12 mouse cellular contexts compared by ENCODE assay signal in the genomic region with DNA sequence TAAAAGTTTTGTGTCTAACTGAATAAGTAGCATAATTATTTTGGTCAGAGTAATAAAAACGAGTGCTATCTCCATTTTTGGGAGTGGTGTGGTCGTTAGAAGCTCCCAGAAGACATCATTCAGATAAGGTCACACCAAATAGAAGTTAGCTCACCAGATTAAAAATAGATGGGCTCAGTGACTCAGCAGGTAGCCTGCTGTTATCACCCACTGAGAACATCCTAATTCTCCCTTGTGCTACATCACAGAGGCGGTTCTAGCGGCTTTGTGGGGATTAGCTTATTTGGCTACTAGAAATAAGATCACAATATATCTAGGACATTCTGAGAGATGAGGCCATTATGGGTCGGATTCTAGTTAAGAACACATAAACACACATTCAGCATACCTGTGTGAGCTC. TPM values are rescaled to one million over a fixed set of nuclear protein-coding genes. Genes with fewer than 3 reads are reported as not detected.
DNase-seq lines count a peak whose midpoint lies in the region; ATAC-seq and TF ChIP-seq lines count a peak whose summit lies in the region.
"Had no signal": no experiment of that assay in that cellular context is flagged by ENCODE, and none has a peak within 500 bp of the region (broad histone marks: within the 10 kb centered on the region; RNA-seq: fewer than 3 reads in every experiment).

No protein-coding gene starts in this region.

- TF ChIP-seq CTCF in cerebellum, adult 2 months (IDR thresholded peaks at IDR 0.05; ENCODE audit: borderline replicate concordance, insufficient read depth, low read depth, low read length) = no peak
- TF ChIP-seq CTCF in liver, postnatal 0 days (IDR thresholded peaks at IDR 0.05; ENCODE audit: low read depth) = no peak

- TF ChIP-seq EP300 in liver, postnatal 0 days (IDR thresholded peaks at IDR 0.05; ENCODE audit: low read depth) = peak; percentile 90

- DNase-seq in cerebellum, adult 2 months = peak; percentile 22 to 69
- no peak for DNase-seq in cerebellum, postnatal 14 days
- peak; percentile 4 for DNase-seq in layer of hippocampus, adult 11-12 months (ENCODE audit: low spot score)
- DNase-seq in layer of hippocampus, postnatal 36 days = no peak
- peak; percentile 84 for DNase-seq in c-Kit-positive CD71-positive TER-119-positive erythroid progenitor cells, embryonic 14.5 days (ENCODE audit: low spot score)
- DNase-seq in liver, postnatal 0 days = peak; percentile 20
- no peak for DNase-seq in thymus, postnatal 25 days
- DNase-seq: adrenal gland, postnatal 25 days; cerebellum, adult 11-12 months; right cerebral cortex, postnatal 4 days had no signal

- H3K36me3 ChIP-seq in liver, postnatal 0 days (replicated peaks; ENCODE audit: insufficient read depth, low read length) = no peaks in the 10 kb centered on the region
- no peaks in the 10 kb centered on the region for H3K36me3 ChIP-seq in intestine, embryonic 15.5 days

- H3K9me3 ChIP-seq in liver, postnatal 0 days (ENCODE audit: low read length) = peaks cover 2% of the 10 kb centered on the region; the same call in 1 of the 2 replicates
- no peaks in the 10 kb centered on the region for H3K9me3 ChIP-seq in intestine, embryonic 15.5 days

- WGBS in cerebellum, adult 2 months = 26% methylated on average over 5 of the region's 5 CpGs
- WGBS in liver, postnatal 0 days (ENCODE audit: insufficient replicate concordance) = 35% methylated on average over 5 of the region's 5 CpGs
- WGBS in intestine, embryonic 15.5 days = 54% methylated on average over 5 of the region's 5 CpGs

- peak overlapping the region; percentile 44 for H3K4me2 ChIP-seq in liver, postnatal 0 days (ENCODE audit: low read depth, low read length)
- H3K4me2 ChIP-seq in intestine, embryonic 15.5 days (replicated peaks) = no peak overlapping the region

- peak; percentile 78 for ATAC-seq in liver, postnatal 0 days
- ATAC-seq in intestine, embryonic 15.5 days = no peak; the same call in 1 of the 2 replicates

- no peaks in the 10 kb centered on the region for H3K27me3 ChIP-seq in cerebellum, adult 2 months (ENCODE audit: control insufficient read depth, insufficient read depth, low read length)
- H3K27me3 ChIP-seq in liver, postnatal 0 days (ENCODE audit: insufficient read depth, low read length) = no peaks in the 10 kb centered on the region
- H3K27me3 ChIP-seq in intestine, embryonic 15.5 days (replicated peaks) = no peaks in the 10 kb centered on the region

- TF ChIP-seq POLR2A in cerebellum, adult 2 months (IDR thresholded peaks at IDR 0.05; ENCODE audit: borderline replicate concordance, insufficient read depth, low read length) = no peak

- H3K4me3 ChIP-seq in cerebellum, adult 2 months (replicated peaks; ENCODE audit: insufficient read depth, low read depth, low read length) = no peak overlapping the region
- H3K4me3 ChIP-seq in liver, postnatal 0 days (ENCODE audit: low read depth, low read length) = no peak overlapping the region
- H3K4me3 ChIP-seq in intestine, embryonic 15.5 days (replicated peaks) = no peak overlapping the region

- H3K4me1 ChIP-seq in cerebellum, adult 2 months (ENCODE audit: control insufficient read depth, insufficient read depth, low read length) = peaks cover 4% of the 10 kb centered on the region; the same call in 1 of the 2 replicates
- H3K4me1 ChIP-seq in liver, postnatal 0 days (ENCODE audit: insufficient read depth) = peaks cover 21% of the 10 kb centered on the region
- H3K4me1 ChIP-seq in intestine, embryonic 15.5 days (replicated peaks) = no peaks in the 10 kb centered on the region

- no peak overlapping the region for H3K27ac ChIP-seq in cerebellum, adult 2 months (ENCODE audit: insufficient read depth, low read length)
- H3K27ac ChIP-seq in liver, postnatal 0 days (ENCODE audit: low read depth) = peak overlapping the region; percentile 56
- H3K27ac ChIP-seq in intestine, embryonic 15.5 days = no peak overlapping the region
- H3K27ac ChIP-seq: kidney, postnatal 0 days had no signal

- H3K9ac ChIP-seq in liver, postnatal 0 days (replicated peaks) = no peak overlapping the region
- H3K9ac ChIP-seq in intestine, embryonic 15.5 days = no peak overlapping the region

RNA-seq across cellular contexts. Expression of a gene that starts 30.3 kb away (rescaled TPM):
- 138 and 142 TPM in 2 replicates for polyA plus RNA-seq in cerebellum, adult 2 months (2012; rRNA removed)
- 100 to 1,000 TPM; 131 TPM for total RNA-seq in layer of hippocampus, postnatal 36 days (2021)
- 41.6 and 46.3 TPM in 2 replicates for polyA plus RNA-seq in liver, postnatal 0 days (2015; fragmentation: Nextera tagmentation; extraction: Ambion mirVana)
- polyA plus RNA-seq in intestine, embryonic 15.5 days (2015; fragmentation: Nextera tagmentation; extraction: Ambion mirVana) = 94.5 and 96.6 TPM in 2 replicates

Comparison
In these comparisons a context has a peak if more than half of its experiments do, and no peak if none do; other contexts are left out.
1. DNase-seq: peak in cerebellum, adult 2 months (2 of 2), layer of hippocampus, adult 11-12 months (single experiment), c-Kit-positive CD71-positive TER-119-positive erythroid progenitor cells, embryonic 14.5 days (single experiment) and liver, postnatal 0 days (single experiment); none in cerebellum, postnatal 14 days (0 of 2), layer of hippocampus, postnatal 36 days (0 of 2) and thymus, postnatal 25 days (single experiment).